Mouse (Mus musculus) gastrocnemius, adult 8-10 months (tissue): ENCODE data around the gene Ptger3. TPM values are rescaled to one million over a fixed set of nuclear protein-coding genes. Genes with fewer than 3 reads are reported as not detected.

ENCODE experiments used
- DNase-seq, 2 experiments: peaks; one replicate each; pipeline ENCODE4 v3.0.0; 2022; ENCODE audit warnings: low spot score in 2 of 2
- total RNA-seq, 4 experiments: library from RNA; stranded (reverse); gene quantifications; 2 replicates each; pipeline ENCODE4 v1.2.4; 2022

Gene Ptger3
- total RNA-seq, result 1 to 10 TPM in 1 of 4 experiments, under 1 TPM in 3; 0.24 to 1.4 (median 0.85) TPM

DNA sequence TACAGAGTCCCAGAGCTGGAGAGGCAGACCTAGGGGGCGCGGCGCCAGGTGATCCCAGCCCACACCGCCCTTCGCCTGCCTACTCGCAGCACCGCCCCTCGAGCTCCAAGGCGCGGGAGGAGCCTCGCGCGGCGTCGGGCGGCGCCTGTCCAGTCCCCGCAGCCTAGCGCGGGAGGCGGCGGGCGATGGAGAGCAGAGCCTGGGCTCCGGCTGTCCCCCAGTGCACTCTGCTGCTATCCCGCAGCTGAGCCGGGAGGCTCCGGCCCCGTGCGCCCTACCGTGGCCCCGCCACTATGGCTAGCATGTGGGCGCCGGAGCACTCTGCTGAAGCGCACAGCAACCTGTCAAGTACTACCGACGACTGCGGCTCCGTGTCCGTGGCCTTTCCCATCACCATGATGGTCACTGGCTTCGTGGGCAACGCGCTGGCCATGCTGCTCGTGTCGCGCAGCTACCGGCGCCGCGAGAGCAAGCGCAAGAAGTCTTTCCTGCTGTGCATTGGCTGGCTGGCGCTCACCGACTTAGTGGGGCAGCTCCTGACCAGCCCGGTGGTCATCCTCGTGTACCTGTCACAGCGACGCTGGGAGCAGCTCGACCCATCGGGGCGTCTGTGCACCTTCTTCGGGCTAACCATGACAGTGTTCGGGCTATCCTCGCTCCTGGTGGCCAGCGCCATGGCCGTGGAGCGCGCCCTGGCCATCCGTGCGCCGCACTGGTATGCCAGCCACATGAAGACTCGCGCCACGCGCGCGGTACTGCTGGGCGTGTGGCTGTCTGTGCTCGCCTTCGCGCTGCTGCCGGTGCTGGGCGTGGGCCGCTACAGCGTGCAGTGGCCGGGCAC lies at the start of gene Ptger3:
Gene Ptger3 (plus strand): TSS at position 168 of the 841 bp plus-strand sequence.
- DNase-seq, result no peak

DNA sequence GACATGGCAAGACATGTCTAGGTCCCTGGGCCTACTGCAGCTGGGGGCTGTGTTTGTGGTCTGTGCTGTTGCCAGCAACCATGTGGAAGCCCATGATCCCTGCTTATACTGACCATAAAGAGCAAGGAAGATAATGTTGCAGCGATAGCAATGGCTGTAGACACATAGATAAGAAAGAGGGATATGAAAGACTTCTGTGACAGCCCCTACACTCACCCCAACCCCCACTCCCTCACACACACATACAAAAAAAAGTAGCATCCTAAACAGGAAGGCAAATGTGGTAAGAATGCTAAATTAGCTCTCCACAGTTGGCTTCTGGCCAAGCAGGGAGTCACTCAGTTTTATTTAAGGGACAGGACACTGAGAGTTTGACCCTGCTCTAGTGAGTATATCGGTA lies 48.7 kb upstream of the Ptger3 start:
- DNase-seq, result no peak

DNA sequence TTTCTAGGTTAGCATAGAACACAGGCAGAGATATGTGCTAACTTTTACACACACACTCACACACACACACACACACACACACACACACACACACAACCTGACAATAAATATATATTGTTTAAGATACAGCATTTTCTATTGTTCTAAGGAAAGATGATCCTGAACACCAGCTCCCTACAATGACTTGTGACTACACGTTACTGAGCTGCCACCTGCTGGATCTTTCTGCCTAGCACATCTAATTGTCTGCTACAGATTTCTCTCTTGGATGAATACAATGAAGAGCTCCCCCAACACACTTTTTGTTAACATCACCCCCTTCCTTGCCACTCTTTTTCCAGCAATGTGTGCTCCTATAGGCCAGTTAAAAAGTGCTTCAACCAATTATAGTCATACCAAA lies 46.3 kb upstream of the Ptger3 start:
- no peak for DNase-seq

DNA sequence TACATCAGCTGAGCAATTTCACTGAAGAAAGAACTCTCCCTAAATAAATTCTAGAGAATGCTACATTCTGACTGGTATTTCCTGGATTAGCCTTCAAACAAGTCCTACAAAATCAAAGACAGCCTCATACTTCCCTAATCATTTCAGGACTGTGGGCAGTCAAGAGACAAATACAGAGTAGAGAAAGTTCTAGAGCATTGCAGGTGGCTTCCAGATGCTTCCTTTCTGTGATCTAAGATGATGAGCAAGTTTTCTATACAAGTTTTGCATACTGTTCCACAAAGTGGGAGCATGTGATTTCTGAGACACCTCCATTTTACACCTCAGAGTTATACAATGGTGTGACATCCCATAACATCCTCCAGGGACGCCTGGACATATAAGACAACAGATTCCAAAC lies 42.9 kb upstream of the Ptger3 start:
- DNase-seq, result no peak

DNA sequence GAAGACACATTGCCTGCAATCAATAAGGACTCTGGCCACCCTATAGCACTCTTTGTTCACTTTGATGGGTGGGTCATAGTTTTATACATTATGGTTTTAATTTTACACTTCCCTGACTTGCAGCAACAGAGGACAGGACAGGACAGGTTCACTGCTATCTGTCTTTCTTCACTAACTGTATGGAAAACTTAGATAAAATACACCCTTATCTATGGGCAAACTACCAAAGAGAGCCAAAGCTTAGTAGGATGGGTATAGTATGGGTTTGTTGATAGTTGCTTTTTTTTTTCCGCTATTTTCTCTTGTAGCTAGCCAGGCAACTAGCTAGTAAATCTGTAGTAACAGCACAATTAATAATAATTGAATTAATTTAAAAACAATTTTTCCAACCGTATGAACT lies 35.1 kb upstream of the Ptger3 start:
- DNase-seq, result no peak

DNA sequence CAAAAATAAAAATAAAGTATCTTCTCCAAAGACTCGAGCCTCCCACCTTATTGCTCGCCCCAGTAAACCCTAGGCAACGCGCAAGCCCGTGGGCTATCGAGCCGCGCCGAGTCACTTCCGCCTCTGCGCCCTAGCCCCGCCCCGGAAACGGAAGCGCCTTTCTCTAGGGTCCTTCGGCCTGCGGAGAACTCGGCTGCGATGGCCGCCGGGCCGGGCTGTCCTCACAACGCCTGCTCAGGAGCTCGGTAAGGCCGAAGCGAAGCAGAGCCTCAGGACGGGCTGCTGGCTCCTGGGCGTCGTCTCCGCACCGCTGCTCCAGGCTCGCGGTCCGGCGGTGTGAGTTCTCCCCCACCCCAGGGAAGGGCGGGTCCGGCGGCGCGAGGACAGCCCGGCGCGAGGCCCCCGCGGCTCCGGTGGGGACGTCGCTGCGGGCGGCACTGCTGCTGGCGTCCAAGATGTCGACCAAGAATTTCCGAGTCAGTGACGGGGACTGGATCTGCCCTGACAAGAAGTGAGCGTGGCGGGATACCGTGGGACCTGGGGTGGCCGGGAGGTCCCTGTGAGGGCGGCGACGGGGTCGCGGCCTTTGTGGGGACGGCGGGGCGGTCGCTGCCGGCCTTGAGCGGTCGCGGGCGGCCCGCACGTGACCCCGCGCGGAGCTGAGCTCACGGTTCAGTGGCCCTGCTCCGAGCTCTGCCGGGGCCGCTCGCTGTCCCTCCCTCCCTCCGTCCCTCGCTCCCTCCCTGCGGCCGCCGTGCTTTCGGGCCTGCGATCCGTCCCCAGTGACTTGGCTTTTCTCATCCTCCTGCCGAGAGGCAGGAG lies 32.5 kb upstream of the Ptger3 start, which contains the start of gene Zranb2:
Gene Zranb2 (plus strand): TSS at position 197 of the 822 bp plus-strand sequence.
- peak; percentile 91 for DNase-seq

DNA sequence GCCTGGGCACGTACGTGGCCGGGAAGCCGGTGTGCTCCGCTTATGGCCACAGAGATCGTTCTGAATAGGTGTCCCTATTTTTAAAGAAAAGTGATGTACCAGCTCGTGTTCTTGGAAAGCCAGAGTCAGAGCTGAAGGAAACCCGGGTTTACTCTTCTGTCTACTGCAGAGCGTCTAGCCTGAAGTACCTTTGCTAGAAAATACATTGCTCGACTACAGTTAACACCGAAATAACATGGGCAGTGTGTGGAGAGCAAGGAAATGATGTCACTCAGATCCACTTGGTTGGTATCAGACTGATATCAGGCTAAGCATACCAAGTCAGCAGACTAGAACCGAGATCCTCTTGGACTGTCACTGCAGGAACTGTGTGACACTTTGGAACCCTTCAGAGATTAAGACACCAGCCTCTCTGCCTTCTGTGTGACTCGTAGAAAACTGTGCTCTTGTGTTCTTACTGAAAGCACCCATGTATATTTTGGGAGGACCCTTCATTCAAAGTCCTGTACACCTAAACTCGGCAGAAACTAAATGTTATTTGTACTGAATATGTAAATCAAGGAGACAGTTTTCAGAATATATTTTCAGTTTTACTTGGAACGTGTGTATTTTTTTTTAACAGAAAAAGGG lies 31.8 kb upstream of the Ptger3 start:
- DNase-seq, result no peak

DNA sequence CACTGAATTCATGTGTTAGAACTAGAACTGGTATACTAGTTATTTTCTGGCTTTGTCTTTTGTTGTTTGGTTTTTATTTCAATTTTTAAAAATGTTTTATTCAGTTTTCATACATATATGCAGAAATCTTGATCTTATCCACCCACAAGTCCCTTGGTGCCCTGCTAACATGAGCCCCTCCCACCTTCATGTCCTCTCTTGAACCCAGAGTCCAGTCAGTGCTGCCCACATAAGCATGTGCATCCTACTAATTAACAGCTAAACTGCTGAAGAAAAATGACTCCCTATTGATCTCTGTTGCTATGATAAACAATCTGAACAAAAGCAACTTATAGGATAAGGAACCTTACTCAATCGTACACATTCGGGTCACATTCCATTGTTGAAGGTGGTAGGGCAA lies 17.4 kb upstream of the Ptger3 start:
- no peak for DNase-seq

DNA sequence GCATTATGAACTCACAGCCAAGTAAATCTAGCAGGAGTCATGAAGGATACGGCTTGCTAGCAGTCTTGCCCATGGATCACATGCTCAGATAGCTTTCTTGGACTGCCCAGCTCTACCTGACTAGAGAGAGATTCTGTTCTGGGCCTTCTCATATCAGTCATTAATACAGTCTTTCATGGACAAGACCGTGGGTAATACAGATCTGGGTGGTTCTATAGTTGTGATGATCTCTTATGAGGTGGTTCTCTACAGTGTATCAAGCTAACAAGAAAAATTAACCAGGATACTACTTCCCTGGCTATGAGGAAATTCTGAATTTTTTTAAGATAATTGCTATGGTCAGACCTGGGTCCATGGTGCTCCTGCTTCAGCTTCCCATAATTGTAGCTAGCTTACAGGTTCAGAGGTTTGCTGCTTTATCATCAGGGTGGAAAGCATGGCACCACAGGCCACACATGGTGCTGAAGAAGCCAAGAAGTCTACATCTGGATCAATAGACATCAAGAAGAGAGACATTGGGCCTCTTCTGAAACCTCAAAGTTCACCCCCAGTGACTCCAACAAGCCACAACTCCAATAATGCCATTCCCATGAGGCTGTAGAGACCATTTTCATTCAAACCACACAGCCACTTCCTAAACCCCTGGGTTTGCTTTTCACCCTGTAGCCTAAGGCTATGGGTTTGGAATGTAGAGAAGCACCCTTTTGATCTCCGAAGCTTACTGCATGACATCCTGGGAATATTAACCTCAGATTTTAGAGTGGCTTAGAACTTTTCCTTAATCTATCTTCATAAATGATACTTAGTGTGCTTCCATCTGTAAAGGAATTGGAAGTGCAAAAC lies 16.7 kb upstream of the Ptger3 start:
- DNase-seq, result no peak

DNA sequence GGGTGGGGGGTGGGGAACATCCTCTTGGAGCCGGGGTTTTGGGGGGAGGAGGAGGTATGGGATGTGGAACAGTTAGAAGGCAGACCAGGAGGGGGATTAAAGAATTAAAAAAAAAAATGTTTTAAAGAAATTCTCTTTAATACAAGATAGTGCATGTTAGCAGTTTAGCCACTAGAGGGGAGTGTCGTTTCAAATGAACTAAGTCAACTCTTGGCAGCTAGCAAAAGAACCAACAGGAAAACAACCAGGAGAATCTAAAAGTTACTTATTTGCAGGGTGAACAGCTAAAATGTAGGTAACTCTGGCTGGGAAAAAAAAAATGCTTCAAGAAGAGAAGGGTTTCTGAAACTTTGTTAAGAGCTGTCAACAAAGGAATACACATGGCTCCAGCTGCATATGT lies 1.5 kb upstream of the Ptger3 start:
- no peak for DNase-seq

DNA sequence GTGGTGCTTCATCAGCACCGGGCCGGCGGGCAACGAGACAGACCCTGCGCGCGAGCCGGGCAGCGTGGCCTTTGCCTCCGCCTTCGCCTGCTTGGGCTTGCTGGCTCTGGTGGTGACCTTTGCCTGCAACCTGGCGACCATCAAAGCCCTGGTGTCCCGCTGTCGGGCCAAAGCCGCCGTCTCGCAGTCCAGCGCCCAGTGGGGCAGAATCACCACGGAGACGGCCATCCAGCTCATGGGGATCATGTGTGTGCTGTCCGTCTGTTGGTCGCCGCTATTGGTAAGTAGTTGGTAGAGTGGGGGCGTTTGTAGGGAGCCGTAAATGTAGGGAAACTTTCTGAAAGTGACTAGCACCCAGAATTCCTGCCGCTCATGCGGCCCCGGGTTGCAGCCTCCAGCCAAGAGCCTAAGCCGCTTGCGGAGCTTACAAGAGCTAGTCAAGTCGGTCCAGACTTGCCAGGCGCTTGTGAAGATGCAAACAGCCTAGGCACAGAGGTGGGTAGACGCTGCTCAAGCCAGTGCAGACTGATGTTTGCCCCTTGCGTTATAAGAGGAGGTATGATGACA lies 957 bp downstream of the Ptger3 start:
- no peak for DNase-seq

DNA sequence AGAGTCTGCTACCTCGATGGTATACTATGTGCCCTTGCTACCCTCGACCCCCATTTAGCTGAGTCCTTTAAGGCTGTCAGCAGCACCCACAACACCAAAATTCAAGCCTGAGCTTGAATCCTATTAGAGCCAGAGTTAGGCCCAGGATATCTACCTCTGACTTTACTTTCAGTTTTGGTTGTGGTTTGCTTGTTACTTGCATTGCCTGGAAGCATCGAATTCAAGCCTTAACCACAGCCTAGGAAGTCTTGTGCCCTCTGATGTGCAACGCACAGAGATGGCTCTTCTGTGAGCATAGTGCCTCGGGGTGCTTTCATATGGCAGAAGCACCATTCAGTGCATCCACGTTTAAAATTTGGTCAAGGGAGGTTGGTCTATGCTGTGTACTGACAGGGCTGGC lies 5.3 kb downstream of the Ptger3 start:
- DNase-seq, result no peak

DNA sequence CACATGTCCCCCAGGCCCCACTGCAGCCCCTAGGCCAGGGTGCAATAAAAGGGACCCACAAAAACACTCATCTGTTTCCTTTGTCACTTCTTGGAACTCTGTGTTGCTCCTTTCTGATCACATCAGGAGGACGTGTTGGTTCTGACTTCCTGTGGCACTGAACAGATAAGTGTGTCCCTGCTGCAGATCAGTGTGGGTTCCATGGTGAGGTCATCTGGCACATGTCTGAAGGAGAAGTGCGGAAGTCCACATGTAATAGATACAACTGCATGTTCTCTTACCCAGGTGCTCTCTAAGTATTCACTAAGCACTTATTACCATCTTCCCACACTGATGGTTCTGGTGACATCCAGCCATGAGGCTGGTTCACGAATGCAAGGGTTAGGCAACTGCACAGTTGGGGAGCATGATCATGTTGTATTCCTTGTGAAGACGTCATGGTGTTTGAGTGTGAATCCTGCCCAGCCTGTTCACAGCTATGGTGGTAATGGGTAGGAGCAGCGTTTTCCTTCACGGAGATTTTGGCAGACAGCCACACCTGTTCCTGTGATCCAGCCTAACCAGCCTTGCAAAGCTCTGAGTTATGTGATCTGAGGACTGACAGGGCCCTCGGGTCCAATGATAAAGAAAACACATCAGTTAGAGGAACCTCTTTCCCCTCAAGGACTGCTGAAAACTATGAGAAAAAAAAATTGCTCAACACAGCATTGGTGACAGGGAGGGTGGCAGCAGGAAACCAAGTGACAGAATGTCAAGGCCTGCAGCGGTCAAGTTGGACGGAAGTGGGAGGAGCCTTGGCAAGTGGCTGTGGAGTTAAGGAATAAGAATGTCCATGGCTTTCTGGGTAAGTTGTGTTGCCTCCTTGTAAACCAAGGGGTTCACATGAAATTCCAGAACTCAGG lies 9.0 kb downstream of the Ptger3 start:
- no peak for DNase-seq

DNA sequence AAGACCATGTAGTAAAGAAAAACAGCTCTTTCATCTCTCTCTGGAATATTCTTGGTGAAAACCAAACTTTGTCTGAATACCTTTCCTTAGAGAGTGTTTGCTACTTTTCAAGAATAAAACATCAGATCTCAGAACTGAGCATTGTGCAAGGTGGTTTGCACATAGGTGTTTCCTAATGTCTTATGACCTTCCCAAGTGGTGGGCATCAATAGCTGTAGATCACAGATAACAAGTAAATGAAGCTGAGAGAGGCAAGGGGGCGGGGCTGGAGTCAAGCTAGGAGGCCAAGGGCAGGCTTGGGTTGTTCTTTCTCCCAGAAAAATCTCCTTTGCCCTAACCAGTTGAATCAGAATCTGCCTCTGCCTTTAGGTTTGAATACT lies 9.6 kb downstream of the Ptger3 start:
- DNase-seq, result no peak

DNA sequence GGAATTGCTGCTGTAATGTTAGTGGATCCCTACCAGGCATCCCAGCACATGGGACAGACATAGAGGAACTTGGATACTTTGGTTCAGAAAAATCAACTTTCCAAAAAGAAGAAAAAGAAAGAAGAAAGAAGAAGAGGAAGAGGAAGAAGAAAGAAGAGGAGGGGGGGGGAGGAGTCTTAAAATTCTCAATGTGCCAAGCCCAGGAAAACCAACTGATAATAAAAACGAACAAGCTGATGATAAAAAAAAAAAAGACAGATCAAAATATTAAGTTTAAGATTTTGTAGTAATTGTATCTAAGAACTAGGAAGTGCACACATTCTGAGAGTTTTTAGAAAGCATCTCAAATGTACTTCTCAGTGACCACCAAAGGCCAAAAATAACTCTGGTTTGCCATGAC lies 10.2 kb downstream of the Ptger3 start:
- no peak for DNase-seq

DNA sequence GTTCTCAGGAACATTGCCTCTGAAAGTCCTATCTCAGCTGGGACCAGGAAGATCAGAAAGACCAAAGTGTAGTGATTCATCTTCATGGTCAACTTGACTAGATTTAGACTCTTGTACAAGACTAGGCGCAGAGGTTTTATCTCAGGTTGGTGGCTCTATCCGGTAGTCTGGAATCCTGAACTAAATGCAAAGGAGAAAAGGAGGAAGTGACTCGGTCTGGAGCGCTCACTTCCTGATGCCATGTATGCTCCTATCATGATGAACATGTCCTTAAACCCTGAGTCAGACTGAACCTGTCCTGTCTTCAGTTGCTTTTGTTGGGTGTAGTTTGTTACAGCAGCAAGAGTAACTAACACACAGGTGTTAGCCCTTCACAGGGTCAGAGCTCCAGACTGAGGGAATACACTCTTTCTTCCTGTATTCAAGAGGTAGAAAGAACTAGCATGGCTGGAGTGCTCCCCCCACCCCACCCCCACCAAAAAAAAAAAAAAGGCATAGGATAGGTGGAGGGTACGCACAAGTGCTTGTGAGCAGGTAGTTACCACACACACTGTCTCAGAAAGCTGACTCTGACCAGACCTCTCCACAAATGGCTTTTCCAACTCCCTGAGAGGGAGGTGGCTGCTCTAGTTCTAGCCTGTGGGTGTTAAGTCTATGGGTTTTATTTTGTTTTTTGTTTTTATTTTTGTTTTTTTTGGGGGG lies 11.9 kb downstream of the Ptger3 start:
- no peak for DNase-seq

DNA sequence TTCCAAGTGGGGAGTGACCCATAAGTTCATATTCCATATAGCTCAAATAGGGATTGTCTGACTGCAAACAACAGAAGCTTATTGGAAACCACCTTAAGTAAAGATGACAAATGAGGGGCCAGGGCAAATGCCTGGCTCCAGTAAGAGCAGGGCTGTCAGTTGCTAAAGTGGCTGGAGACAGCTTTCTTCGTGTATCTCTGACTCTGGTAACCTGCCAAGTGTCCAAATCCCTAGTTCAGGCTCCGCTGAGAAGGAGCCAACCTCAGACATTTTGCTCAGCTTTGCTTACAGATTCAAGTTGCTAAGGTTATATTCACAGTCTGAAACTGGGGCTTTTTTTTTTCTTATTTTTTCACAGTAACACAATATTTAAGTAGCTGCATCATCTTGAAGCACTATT lies 12.7 kb downstream of the Ptger3 start:
- no peak for DNase-seq

DNA sequence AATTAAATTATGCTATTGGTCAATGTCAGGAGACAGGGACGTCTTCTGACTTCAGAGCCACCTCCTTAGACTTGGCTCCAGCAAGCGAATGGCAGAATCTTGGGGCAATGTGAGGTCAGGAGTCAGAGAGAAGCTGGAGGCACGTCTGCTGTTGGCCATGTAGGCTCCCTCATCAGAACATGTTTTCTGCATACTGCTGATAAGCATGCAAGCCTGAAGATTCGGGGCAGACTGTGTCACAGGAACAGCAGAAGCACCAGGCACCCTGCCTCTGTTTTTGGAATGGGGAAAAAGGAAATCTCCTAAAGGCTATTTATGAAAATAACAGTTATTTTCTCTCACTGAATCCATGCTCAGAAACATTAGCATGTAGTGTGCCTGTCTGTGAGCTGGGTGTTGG lies 13.6 kb downstream of the Ptger3 start:
- DNase-seq, result no peak

DNA sequence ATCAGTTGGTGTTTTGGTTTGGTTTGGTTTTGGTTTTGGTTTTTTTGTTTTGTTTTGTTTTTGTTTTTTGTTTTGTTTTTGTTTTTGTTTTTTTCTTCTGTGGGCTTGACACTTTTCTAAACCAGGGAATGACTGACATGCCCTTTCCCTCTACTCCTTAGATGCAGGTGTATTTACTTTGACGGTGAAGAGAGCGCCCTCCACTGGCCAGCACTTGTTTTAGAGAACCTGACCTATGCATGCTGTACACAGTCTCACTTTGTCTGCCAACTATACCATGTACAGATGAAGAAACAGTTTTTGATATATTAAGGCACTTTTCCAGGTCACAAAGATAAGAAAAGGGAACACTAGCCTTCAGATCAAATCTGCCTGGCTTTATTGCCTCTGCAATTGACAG lies 15.1 kb downstream of the Ptger3 start:
- DNase-seq, result no peak
